Mouse (Mus musculus): Measurements from ENCODE around the gene Xrra1. TPM values are rescaled to one million over a fixed set of nuclear protein-coding genes. Genes with fewer than 3 reads are reported as not detected.
"Not testable (repeated sequence)": the region's sequence is repeated elsewhere in the genome, so short reads cannot be mapped to it uniquely, and the experiment has no call there.

Gene Xrra1
- total RNA-seq, 2 experiments from 2014 or later = 0.11 to 0.59 TPM

DNA sequence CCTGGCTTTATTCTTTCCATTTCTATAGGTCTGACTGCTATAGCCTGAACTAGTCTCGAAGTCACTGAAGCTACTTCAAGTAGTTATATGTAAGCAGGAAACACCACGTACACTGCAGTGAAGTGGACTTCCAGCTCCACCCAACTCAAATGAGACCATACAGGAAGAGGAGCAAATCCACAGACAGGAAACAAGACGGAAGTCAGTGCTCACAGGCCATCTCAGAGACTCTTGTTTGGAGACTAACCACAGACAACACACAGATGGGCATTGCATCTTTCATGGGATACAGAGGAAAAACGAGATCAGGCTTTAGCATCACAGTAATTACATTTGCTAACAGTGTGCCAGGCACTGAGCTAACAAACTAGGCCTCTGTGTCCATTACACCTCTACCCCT is 87.4 kb downstream of the Xrra1 start:
- Histone ChIP-seq H3K27ac (peak overlapping the region; percentile 38), H3K4me3 (no peak overlapping the region)
- intact Hi-C loops (cut with DNase I) = no loop called here
- no peak for TF ChIP-seq CTCF (IDR thresholded peaks at IDR 0.05)
- DNase-seq = no peak

DNA sequence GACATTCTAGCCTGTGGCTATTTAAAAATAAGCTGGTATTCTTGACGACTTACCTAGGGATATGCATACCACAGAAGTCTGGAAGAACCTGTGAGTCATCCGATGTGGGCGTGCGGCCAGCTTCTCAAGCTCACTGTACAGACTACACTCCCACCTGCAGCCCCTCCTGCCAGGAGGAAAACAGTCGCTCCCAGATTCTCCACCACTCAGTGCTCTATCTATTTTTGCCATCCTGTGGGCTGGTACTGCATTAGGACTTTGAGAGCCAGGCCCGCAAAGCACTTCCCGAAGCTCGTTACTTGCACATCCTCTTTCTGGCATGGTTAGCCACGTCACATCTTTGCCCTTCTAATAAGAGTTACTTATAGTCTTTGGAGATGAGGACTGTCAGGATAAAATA is 88.4 kb downstream of the Xrra1 start:
- Histone ChIP-seq H3K4me3 (no peak overlapping the region), H3K27ac (no peak overlapping the region)
- TF ChIP-seq CTCF (IDR thresholded peaks at IDR 0.05) = no peak
- no peak for DNase-seq
- intact Hi-C loops (cut with DNase I) = no loop called here

DNA sequence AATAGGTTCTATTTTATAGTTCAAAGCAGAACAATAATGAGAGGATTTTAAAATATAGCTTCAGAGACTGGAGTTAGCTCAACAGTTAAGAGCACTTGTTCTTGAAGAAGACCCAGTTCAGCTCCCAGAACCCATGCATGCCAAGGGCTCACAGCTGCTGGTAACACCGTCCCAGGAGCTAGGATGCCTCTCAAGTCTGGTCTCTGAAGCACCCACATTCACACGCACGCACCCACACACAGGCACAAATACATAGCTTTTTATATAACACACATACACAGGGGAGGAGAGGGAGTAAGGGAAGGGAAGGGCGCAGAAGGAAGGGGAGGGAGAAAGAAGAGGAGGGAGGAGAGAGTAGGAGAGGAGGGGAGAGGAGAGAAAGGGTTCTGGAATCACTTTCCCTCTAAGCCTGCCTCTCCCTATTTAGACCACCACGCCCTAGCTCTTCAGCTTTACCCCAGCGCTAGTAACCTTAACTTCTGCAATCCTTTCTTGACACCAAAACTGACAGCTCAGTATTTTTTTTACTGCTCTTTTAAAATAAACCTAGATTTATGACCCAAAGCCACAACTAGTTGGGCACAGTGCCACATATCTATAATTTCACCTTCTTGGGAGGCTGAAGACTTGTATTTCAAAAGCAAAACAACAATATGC is 94.7 kb downstream of the Xrra1 start:
- peak overlapping the region; percentile 25; the same call in 1 of the 2 replicates for H3K27ac ChIP-seq
- no peak for DNase-seq
- no peak for TF ChIP-seq CTCF (IDR thresholded peaks at IDR 0.05)
- intact Hi-C loops (cut with DNase I) = no loop called here
- no peak overlapping the region for H3K4me3 ChIP-seq

DNA sequence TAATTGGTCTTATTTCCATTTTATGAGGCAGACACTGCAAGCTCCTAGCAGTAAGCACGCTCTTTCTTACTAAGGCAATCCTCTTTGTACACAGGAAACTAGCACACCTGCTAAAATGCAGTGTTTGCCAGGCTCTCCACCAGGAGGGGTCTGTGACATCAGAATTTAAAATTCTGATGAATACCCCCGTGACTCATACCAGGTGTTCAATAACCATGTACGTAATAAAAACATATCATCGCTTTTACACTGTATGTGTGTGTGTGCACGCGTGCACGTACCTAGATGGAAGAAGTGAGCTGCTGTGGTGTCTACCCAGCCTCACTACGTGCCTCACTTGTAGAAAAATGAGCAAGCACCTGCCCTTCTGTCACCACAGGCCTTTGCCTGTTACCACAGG is 95.3 kb downstream of the Xrra1 start:
- H3K27ac ChIP-seq = no peak overlapping the region
- intact Hi-C loops (cut with DNase I) = no loop called here
- H3K4me3 ChIP-seq = no peak overlapping the region
- TF ChIP-seq CTCF (IDR thresholded peaks at IDR 0.05) = no peak
- DNase-seq = no peak

DNA sequence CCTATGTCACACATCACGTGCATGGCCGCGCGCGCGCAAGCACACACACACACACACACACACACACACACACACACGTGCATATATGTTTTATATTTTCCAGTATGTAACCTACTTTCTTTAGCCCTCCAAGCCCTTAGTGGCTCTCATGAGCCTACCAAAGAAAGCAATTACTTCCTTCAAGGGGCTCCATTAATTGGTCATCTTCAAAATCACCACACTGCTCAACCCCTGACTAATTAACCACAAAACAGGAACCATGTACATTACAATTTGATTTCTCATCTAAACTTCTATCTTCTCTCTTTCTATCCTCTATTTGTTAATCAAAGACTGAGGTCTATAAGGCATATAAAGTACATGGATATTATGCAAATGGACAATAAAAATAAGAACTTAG is 97.2 kb downstream of the Xrra1 start:
- Histone ChIP-seq H3K4me3 (no peak overlapping the region), H3K27ac (no peak overlapping the region)
- TF ChIP-seq CTCF (IDR thresholded peaks at IDR 0.05) = no peak
- intact Hi-C loops (cut with DNase I) = no loop called here
- no peak for DNase-seq

DNA sequence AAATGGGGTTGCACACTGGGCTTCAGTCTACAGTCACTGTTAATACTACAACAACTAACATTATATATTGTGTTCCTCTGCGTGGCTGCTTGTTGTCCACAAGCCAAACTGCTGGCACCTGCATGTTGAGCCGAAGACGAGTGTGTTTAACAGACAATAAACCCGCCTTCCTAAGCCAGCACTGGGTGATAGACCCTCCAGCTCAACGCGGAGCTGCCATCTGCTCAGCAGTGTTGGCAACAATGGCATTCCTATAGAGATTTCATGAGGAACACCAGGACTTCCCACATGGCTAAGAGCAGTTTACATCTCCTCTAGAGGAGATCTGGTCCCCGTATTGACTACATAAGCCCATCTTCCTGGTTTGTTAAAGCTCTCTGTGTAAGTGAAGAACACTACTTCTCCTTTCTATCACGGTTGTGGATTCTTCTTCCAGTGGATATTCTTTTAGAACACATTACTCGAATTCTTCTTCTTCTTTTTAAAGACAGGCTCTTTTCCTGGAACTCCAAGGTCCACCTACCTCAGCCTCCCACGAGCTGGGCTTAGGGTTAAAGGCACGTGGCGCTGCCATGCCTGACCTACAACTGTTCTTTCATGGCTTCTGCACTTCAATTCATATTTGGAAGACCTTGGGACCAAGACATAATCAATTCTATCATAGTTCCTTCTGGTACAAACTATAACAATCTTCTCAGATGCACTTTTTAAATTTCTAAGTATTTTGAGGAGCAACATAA is 98.5 kb downstream of the Xrra1 start:
- H3K4me3 ChIP-seq = no peak overlapping the region
- no peak for DNase-seq
- intact Hi-C loops (cut with DNase I) = no loop called here

DNA sequence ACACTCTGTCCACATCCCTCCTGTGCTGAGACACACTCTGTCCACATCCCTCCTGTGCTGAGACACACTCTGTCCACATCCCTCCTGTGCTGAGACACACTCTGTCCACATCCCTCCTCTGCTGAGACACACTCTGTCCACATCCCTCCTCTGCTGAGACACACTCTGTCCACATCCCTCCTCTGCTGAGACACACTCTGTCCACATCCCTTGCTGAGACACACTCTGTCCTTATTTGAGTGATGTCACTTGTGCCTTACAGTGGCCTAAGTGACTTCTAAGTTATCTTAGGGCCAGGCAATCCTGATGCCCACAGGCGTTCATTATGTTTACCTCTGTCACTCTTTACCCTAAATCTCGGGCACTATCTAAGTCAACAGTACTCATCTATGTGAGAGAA is 101.7 kb downstream of the Xrra1 start:
- H3K4me3 ChIP-seq; DNase-seq; H3K27ac ChIP-seq; intact Hi-C loops (cut with DNase I): not testable (repeated sequence)

More for the DNA sequence above, 98.5 kb downstream of the Xrra1 start:
- H3K27ac ChIP-seq = no peak overlapping the region
- no peak for TF ChIP-seq CTCF (IDR thresholded peaks at IDR 0.05)

DNA sequence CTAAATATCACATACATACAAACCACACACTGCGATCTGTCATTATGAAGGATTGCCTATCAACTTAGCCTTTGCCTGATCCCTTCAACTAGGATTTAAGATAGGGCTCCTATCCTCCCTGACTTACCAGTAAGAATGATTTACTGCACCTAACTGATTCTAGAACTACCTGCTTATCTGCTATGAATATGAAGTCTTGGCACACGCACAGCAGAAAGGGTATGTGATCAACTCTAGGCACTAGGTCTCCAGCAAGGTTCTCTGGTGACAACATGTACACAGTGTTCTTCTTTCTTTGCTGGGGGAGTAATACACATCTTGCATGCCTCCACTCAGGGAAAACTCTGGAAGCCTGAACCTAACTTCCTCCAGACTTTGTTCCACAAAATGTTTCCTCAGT is 102.6 kb downstream of the Xrra1 start:
- no peak for TF ChIP-seq CTCF (IDR thresholded peaks at IDR 0.05)
- intact Hi-C loops (cut with DNase I) = no loop called here
- Histone ChIP-seq H3K4me3 (no peak overlapping the region), H3K27ac (peak overlapping the region; percentile 77)
- no peak for DNase-seq

DNA sequence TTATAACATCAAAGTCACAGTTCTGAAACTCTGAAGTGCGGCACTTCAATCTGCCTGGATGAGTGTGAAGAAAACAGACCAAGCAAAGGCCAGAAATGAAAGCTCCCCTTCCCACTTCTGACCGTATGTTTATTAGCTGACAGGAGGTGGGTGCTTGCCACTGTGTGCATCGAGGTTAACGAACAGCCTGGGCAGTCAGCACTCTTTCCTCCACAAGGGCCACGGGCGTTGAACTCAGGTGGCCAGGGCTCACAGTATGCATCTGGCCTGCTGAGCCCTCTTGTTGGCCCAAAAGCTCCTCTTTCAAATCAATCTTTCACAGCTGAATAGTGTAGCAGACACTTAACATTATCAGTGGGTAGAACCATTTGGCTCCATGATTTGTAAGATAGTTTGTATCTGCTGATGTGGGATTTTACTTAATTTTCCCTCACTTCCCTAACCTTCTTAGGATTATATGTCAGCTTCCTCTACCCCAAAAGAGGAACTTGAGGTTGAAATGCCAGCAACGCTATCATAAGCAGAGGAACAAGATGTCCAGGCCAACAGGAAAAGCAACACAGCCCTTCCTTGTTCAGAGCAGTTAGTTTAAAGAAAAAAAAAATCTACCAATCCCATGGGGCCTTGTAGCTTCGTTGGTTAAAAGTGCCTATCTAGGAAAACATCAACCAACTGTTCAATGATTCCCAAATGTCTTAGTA is 103.8 kb downstream of the Xrra1 start:
- peak overlapping the region; percentile 23; the same call in 1 of the 2 replicates for H3K4me3 ChIP-seq
- no peak for TF ChIP-seq CTCF (IDR thresholded peaks at IDR 0.05)
- H3K27ac ChIP-seq = peak overlapping the region; percentile 77
- intact Hi-C loops (cut with DNase I) = no loop called here
- no peak for DNase-seq

DNA sequence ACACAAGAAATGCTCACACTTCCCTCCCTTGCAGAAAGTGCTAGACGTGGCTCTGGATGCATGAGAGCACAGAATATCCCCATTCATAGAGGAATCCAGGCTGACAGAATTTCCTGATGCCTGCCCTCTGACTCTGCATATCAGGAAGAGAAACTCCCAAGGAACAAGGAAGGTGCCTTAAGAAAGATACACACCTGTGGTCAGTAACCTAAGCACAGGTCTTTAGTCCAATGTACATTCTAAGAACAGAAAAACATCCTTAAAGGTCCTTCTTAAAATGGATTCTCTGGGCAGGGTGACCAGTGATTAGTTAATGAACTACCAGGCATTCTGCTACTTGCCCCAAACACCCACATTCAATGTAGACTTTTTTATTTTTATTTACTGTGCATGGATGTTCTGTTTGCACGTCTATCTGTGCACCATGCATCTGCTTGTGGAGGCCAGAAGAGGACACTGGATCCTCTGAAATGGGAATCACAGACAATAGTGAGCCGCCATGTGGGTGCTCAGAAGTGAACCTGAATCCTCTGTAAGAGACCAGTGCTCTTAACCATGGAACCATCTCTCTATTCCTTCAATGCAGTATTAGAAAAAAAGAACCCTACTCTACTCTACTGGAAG is 104.4 kb downstream of the Xrra1 start:
- H3K4me3 ChIP-seq = no peak overlapping the region
- peak overlapping the region; percentile 77 for H3K27ac ChIP-seq
- intact Hi-C loops (cut with DNase I) = no loop called here
- TF ChIP-seq CTCF (IDR thresholded peaks at IDR 0.05) = no peak
- no peak for DNase-seq

DNA sequence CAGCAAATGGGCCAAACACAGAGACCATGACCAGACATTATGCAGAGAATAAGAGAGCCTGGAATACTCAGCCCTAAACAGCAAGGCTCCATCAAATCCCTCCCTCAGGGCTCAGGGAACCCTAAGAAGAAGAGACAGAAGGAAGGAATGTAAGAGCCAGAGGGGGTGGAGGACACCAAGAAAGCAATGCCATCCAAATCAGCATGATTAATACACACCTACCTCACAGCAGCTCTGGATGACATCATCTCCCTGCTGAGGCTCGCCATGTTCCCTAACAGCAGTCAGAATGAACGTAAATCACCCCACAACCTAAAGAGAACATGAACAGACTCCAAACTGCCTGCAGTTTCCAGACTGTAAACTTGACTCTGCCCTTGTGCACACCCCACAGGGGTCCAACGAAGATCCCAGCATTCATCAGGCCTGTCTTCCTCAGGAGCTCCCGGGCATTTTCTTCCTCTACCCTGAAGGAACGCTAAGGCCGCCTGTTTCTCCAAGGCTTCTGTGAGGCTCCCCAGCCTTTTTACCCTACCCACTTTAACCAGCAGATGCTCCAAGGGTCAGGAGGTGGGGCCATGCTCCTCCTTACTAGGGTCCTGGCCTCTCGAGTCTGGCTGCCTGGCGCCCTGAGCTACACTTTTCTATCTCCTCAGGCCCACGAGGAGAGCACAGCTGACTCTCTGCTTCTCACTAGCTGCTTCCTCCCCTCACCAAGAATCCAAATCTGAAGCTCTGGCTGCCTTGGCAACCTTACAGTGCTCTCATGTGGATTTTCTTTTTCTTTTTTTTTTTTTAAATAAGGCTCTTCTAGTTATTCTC is 106.3 kb downstream of the Xrra1 start:
- intact Hi-C loops (cut with DNase I) = no loop called here
- no peak for DNase-seq
- peak overlapping the region; percentile 11; the same call in 1 of the 2 replicates for H3K4me3 ChIP-seq

More for the DNA sequence above, 106.3 kb downstream of the Xrra1 start:
- TF ChIP-seq CTCF (IDR thresholded peaks at IDR 0.05) = no peak
- peak overlapping the region; percentile 65 for H3K27ac ChIP-seq
